Mouse (Mus musculus): ENCODE results near the gene Gm26602. TPM values are rescaled to one million over a fixed set of nuclear protein-coding genes. Genes with fewer than 3 reads are reported as not detected.
"Not testable (repeated sequence)": the region's sequence is repeated elsewhere in the genome, so short reads cannot be mapped to it uniquely, and the experiment has no call there.

The Gm26602 gene
- total RNA-seq, 2 experiments from 2014 or later: 0.98 TPM; not detected in 1

GRCm38 (mm10) chr10:79946752-79947322, 36.2 kb downstream of the Gm26602 start:
- peak; percentile 25; the same call in 1 of the 2 replicates for ATAC-seq (replicated peaks; ENCODE audit: poor library complexity, severe bottlenecking)

DNA sequence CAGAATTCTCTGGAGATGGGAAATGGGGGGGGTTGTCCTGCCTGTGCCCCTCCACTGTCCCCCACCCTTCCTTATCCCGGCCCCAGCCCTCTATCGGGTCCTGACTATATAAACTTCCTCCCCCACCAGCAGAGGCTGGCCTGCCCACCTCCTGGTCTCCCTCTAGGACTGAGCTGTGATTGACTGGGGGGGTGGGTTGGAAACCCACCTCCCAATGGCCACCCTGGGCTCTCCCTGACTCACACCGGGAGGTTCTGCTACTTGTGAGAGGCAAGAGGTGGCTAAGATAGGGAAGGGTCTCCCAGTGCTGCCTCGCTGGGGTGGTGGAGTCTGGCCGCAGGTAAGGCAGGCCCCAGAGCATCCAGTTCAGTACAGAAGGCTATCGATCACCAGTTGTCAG, 36.8 kb downstream of the Gm26602 start:
- no peak for ATAC-seq (replicated peaks; ENCODE audit: poor library complexity, severe bottlenecking)

DNA sequence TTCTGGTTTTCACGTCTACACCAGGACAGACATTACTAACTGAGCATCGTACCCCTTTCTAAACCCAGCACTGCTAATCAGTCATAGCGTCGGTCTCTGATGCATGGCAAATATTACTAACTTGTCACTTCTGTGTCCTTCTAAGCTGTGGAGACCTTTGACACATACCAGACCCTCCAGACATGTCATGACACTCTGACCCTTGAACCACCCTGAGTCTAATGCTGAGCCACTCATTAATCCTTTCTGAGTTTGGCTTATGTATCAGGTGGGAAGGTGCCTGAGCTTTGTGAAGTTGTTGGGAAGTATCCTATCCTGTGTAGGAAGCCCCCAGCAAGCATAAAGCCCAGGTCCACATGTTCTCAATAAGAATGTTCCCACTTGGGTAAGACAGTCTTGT, 39.2 kb downstream of the Gm26602 start:
- ATAC-seq (replicated peaks; ENCODE audit: poor library complexity, severe bottlenecking): no peak

- ATAC-seq (replicated peaks; ENCODE audit: poor library complexity, severe bottlenecking): no peak
Measured at GRCm38 (mm10) chr10:79950661-79951060, 40.0 kb downstream of the Gm26602 start.

DNA sequence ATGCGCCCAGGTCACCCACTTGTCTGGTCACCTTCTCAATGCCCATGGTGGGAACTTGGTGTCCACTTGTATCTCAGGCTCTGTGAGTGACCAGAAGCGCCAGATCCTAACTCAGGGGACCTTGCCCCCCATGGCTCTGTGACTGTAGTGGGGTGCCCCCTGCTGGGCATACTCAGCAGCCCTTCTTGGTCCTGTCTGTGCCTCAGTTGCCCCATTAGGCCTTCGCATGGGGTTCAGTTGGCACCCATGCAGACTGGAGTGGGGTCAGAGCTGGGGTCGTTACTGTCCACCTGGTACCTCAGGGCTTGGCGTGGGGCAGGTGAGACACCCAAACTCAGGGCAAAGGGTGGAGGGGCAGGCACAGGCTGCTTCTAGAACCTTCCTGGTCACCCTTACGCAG, 43.3 kb downstream of the Gm26602 start:
- ATAC-seq (replicated peaks; ENCODE audit: poor library complexity, severe bottlenecking): 0 out of 2 replicates have a peak, but pooled peaks have one; percentile 15

- no peak for ATAC-seq (replicated peaks; ENCODE audit: poor library complexity, severe bottlenecking)
Measured at GRCm38 (mm10) chr10:79955691-79956090, 45.0 kb downstream of the Gm26602 start.

DNA sequence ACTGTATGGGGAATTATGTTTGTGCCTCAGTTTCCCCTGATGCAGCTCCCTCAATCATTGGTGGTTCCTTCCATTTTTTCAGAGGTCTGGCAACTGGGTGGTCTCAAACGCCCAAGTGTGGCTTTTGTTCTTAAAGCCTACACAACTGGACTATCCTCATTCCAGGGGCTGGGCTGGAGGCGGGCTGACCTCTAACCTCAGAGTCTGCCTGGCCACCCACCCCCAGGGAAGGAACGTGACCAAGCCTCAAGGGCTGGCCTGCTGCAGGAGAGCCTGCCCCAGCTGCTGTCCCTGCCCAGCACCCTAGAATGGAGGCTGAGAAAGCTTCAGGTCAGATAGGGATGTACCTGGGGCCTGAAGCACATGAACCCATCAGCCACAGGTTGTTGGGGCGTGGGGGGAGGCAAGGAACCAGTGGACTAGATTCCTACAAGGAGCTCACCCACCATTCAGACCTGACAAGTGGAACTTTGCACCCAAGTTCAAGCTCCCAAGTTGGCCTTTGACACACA, 46.0 kb downstream of the Gm26602 start:
- no peak for ATAC-seq (replicated peaks; ENCODE audit: poor library complexity, severe bottlenecking)

DNA sequence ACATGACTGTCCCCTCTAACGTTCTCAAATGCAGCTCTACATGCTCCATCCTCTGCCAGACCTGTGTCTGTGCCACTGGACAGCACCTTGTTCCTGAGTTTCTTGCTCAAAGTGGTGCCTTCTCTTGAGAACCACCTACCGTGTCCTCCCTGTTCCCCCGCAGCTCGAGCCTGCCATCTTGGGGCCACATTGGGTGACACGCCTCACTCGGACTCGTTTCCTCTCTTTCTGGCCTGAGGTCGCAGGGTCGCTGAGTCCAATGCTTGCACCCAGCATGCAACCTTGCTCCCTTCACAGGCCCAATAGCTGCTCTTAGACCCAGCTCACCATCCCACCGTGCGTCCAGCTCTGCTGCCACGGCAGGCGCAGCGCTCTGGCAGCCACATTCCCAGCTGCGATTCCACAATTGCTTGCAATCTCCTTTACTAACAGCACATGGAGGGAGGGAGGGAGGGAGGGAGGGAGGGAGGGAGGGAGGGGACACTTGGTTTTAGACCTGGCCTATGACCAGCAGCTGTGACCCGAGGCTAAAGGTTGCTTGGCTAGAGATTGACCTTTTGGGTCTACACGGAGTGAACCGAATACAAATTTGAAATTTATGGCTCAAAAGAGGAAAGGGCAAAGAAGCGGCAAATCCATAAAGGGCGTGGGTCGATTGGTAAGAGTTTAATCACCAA, 47.6 kb downstream of the Gm26602 start:
- ATAC-seq (replicated peaks; ENCODE audit: poor library complexity, severe bottlenecking): peak; percentile 62

DNA sequence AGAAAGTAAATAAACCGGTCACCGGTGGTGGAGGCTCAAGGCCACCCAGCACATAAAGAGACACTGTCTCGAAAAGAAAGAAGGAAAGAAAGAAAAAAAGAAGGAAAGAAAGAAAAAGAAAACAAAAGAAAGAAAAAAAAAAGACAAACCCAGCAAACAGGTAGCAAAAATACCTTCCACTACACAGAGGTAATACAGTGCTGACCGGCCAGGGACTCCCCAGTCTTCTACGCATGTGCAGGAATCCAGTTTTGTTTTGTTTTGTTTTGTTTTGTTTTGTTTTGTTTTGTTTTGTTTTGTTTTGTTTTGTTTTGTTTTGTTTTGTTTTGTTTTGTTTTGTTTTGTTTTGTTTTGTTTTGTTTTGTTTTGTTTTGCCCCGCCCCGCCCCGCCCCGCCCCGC, 48.8 kb downstream of the Gm26602 start:
- ATAC-seq (replicated peaks; ENCODE audit: poor library complexity, severe bottlenecking): not testable (repeated sequence)

GRCm38 (mm10) chr10:79959847-79960601, 49.4 kb downstream of the Gm26602 start, which contains the start of gene Wdr18:
Gene Wdr18 (plus strand): TSS chr10:79960152.
- ATAC-seq (replicated peaks; ENCODE audit: poor library complexity, severe bottlenecking): peak; percentile 81

Other genes with a start within 250 kb of the Gm26602 start
Only the 30 nearest of the 35 such genes appear.
- gene Gzmm, start 221.8 kb upstream of the Gm26602 start, total RNA-seq (2014; fragmentation: Nextera tagmentation): 2.2 TPM in 1 of 2 replicates, not detected in the other
- 0.34 TPM in 1 of 2 replicates, not detected in the other for gene Gzmm, start 221.8 kb upstream of the Gm26602 start, total RNA-seq (2017)
- gene Bsg, start 206.4 kb upstream of the Gm26602 start, total RNA-seq (2014; fragmentation: Nextera tagmentation): 253 and 319 TPM in 2 replicates
- gene Bsg, start 206.4 kb upstream of the Gm26602 start, total RNA-seq (2017): 278 and 345 TPM in 2 replicates
- 0.28 TPM in 1 of 2 replicates, not detected in the other for gene Hcn2, start 194.2 kb upstream of the Gm26602 start, total RNA-seq (2014; fragmentation: Nextera tagmentation)
- gene Hcn2, start 194.2 kb upstream of the Gm26602 start, total RNA-seq (2017): 0.39 TPM in 1 of 2 replicates, not detected in the other
- 28.6 and 56.2 TPM in 2 replicates for gene Polrmt, start 164.3 kb upstream of the Gm26602 start, total RNA-seq (2014; fragmentation: Nextera tagmentation)
- 12.7 and 14.0 TPM in 2 replicates for gene Polrmt, start 164.3 kb upstream of the Gm26602 start, total RNA-seq (2017)
- gene Fgf22, start 155.8 kb upstream of the Gm26602 start, total RNA-seq (2014; fragmentation: Nextera tagmentation): not detected in 2 replicates
- not detected in 2 replicates for gene Fgf22, start 155.8 kb upstream of the Gm26602 start, total RNA-seq (2017)
- gene Rnf126, start 143.9 kb upstream of the Gm26602 start, total RNA-seq (2014; fragmentation: Nextera tagmentation): 32.1 and 64.5 TPM in 2 replicates
- 17.3 and 28.2 TPM in 2 replicates for gene Rnf126, start 143.9 kb upstream of the Gm26602 start, total RNA-seq (2017)
- gene Fstl3, start 133.6 kb upstream of the Gm26602 start, total RNA-seq (2014; fragmentation: Nextera tagmentation): 4.6 TPM in 1 of 2 replicates, not detected in the other
- gene Fstl3, start 133.6 kb upstream of the Gm26602 start, total RNA-seq (2017): 0.62 and 1.4 TPM in 2 replicates
- gene Prss57, start 119.9 kb upstream of the Gm26602 start, total RNA-seq (2014; fragmentation: Nextera tagmentation): 172 and 215 TPM in 2 replicates
- 77.4 and 86.7 TPM in 2 replicates for gene Prss57, start 119.9 kb upstream of the Gm26602 start, total RNA-seq (2017)
- gene Palm, start 117.3 kb upstream of the Gm26602 start, total RNA-seq (2014; fragmentation: Nextera tagmentation): 80.1 and 110 TPM in 2 replicates
- 35.6 and 48.6 TPM in 2 replicates for gene Palm, start 117.3 kb upstream of the Gm26602 start, total RNA-seq (2017)
- 0.34 TPM in 1 of 2 replicates, not detected in the other for gene Misp, start 89.9 kb upstream of the Gm26602 start, total RNA-seq (2014; fragmentation: Nextera tagmentation)
- gene Misp, start 89.9 kb upstream of the Gm26602 start, total RNA-seq (2017): 0.82 TPM in 1 of 2 replicates, not detected in the other
- 497 and 526 TPM in 2 replicates for gene Ptbp1, start 56.4 kb upstream of the Gm26602 start, total RNA-seq (2014; fragmentation: Nextera tagmentation)
- 211 and 216 TPM in 2 replicates for gene Ptbp1, start 56.4 kb upstream of the Gm26602 start, total RNA-seq (2017)
- gene Prtn3, start 36.4 kb upstream of the Gm26602 start, total RNA-seq (2014; fragmentation: Nextera tagmentation): 2,258 and 3,780 TPM in 2 replicates
- gene Prtn3, start 36.4 kb upstream of the Gm26602 start, total RNA-seq (2017): 1,097 and 1,536 TPM in 2 replicates
- 72.1 and 111 TPM in 2 replicates for gene Plppr3, start 36.2 kb upstream of the Gm26602 start, total RNA-seq (2014; fragmentation: Nextera tagmentation)
- 91.6 and 112 TPM in 2 replicates for gene Plppr3, start 36.2 kb upstream of the Gm26602 start, total RNA-seq (2017)
- gene Elane, start 24.6 kb upstream of the Gm26602 start, total RNA-seq (2014; fragmentation: Nextera tagmentation): 5,751 and 6,009 TPM in 2 replicates
- gene Elane, start 24.6 kb upstream of the Gm26602 start, total RNA-seq (2017): 2,814 and 3,772 TPM in 2 replicates
- 1.6 and 4.5 TPM in 2 replicates for gene Cfd, start 20.0 kb upstream of the Gm26602 start, total RNA-seq (2014; fragmentation: Nextera tagmentation)
- not detected in 2 replicates for gene Cfd, start 20.0 kb upstream of the Gm26602 start, total RNA-seq (2017)
- gene Med16, start 1.9 kb upstream of the Gm26602 start, total RNA-seq (2014; fragmentation: Nextera tagmentation): 14.1 and 20.3 TPM in 2 replicates
- gene Med16, start 1.9 kb upstream of the Gm26602 start, total RNA-seq (2017): 17.0 and 18.7 TPM in 2 replicates
- not detected in 2 replicates for gene Kiss1r, start 6.1 kb downstream of the Gm26602 start, total RNA-seq (2014; fragmentation: Nextera tagmentation)
- 0.26 TPM in 1 of 2 replicates, not detected in the other for gene Kiss1r, start 6.1 kb downstream of the Gm26602 start, total RNA-seq (2017)
- 62.9 and 64.6 TPM in 2 replicates for gene R3hdm4, start 10.4 kb downstream of the Gm26602 start, total RNA-seq (2014; fragmentation: Nextera tagmentation)
- 39.1 and 40.4 TPM in 2 replicates for gene R3hdm4, start 10.4 kb downstream of the Gm26602 start, total RNA-seq (2017)
- 21.2 and 22.5 TPM in 2 replicates for gene Arid3a, start 16.2 kb downstream of the Gm26602 start, total RNA-seq (2014; fragmentation: Nextera tagmentation)
- 32.4 and 36.7 TPM in 2 replicates for gene Arid3a, start 16.2 kb downstream of the Gm26602 start, total RNA-seq (2017)
- 48.4 and 49.8 TPM in 2 replicates for gene Wdr18, start 49.3 kb downstream of the Gm26602 start, total RNA-seq (2014; fragmentation: Nextera tagmentation)
- gene Wdr18, start 49.3 kb downstream of the Gm26602 start, total RNA-seq (2017): 24.6 and 28.2 TPM in 2 replicates
- gene Grin3b, start 59.9 kb downstream of the Gm26602 start, total RNA-seq (2014; fragmentation: Nextera tagmentation): not detected in 2 replicates
- gene Grin3b, start 59.9 kb downstream of the Gm26602 start, total RNA-seq (2017): not detected in 2 replicates
- 38.2 and 63.0 TPM in 2 replicates for gene Tmem259, start 73.5 kb downstream of the Gm26602 start, total RNA-seq (2014; fragmentation: Nextera tagmentation)
- gene Tmem259, start 73.5 kb downstream of the Gm26602 start, total RNA-seq (2017): 43.2 and 54.7 TPM in 2 replicates
- gene Cnn2, start 77.7 kb downstream of the Gm26602 start, total RNA-seq (2014; fragmentation: Nextera tagmentation): 50.6 and 57.5 TPM in 2 replicates
- gene Cnn2, start 77.7 kb downstream of the Gm26602 start, total RNA-seq (2017): 72.7 and 89.8 TPM in 2 replicates
- 23.0 and 28.8 TPM in 2 replicates for gene Abca7, start 85.6 kb downstream of the Gm26602 start, total RNA-seq (2014; fragmentation: Nextera tagmentation)
- gene Abca7, start 85.6 kb downstream of the Gm26602 start, total RNA-seq (2017): 14.7 and 16.0 TPM in 2 replicates
- gene Arhgap45, start 105.8 kb downstream of the Gm26602 start, total RNA-seq (2014; fragmentation: Nextera tagmentation): 109 and 133 TPM in 2 replicates
- 110 and 120 TPM in 2 replicates for gene Arhgap45, start 105.8 kb downstream of the Gm26602 start, total RNA-seq (2017)
- gene Polr2e, start 128.9 kb downstream of the Gm26602 start, total RNA-seq (2014; fragmentation: Nextera tagmentation): 96.6 and 105 TPM in 2 replicates
- gene Polr2e, start 128.9 kb downstream of the Gm26602 start, total RNA-seq (2017): 79.7 and 86.7 TPM in 2 replicates
- gene Gpx4, start 136.3 kb downstream of the Gm26602 start, total RNA-seq (2014; fragmentation: Nextera tagmentation): 278 and 280 TPM in 2 replicates
- 397 and 420 TPM in 2 replicates for gene Gpx4, start 136.3 kb downstream of the Gm26602 start, total RNA-seq (2017)
- 42.4 and 43.6 TPM in 2 replicates for gene Sbno2, start 194.7 kb downstream of the Gm26602 start, total RNA-seq (2014; fragmentation: Nextera tagmentation)
- gene Sbno2, start 194.7 kb downstream of the Gm26602 start, total RNA-seq (2017): 18.0 and 24.5 TPM in 2 replicates
- 94.5 and 150 TPM in 2 replicates for gene Stk11, start 204.9 kb downstream of the Gm26602 start, total RNA-seq (2014; fragmentation: Nextera tagmentation)
- gene Stk11, start 204.9 kb downstream of the Gm26602 start, total RNA-seq (2017): 121 and 132 TPM in 2 replicates
- 193 and 253 TPM in 2 replicates for gene Atp5d, start 227.8 kb downstream of the Gm26602 start, total RNA-seq (2014; fragmentation: Nextera tagmentation)
- 47.4 and 49.6 TPM in 2 replicates for gene Atp5d, start 227.8 kb downstream of the Gm26602 start, total RNA-seq (2017)